Mouse (Mus musculus) common myeloid progenitor, adult 5-6 weeks (primary cell): ENCODE measurements around the gene Flna. TPM values are rescaled to one million over a fixed set of nuclear protein-coding genes. Genes with fewer than 3 reads are reported as not detected.
"Not testable (repeated sequence)": the region's sequence is repeated elsewhere in the genome, so short reads cannot be mapped to it uniquely, and the experiment has no call there.

Experiments used
- ATAC-seq: replicated peaks from 2 replicates; pipeline ENCODE4 v1.8.0; 2016; ENCODE audit warnings: low read depth, mild to moderate bottlenecking, moderate TSS enrichment, inconsistent platforms; ENCODE audit not compliant: poor library complexity, severe bottlenecking
- total RNA-seq: library from RNA; stranded (forward); fragments of 200-1000, 187-1606 nt; gene quantifications from 2 replicates; pipeline ENCODE4 v1.2.3, GENCODE M21; 2017

Flna gene
- total RNA-seq, 1 experiment from 2014 or later = 472 TPM

- no peak for ATAC-seq
Measured at GRCm38 (mm10) chrX:74248651-74249050, 969 bp downstream of the Flna start.

GRCm38 (mm10) chrX:74246693-74247092, 2.9 kb downstream of the Flna start:
- ATAC-seq = no peak

GRCm38 (mm10) chrX:74246213-74246681, 3.4 kb downstream of the Flna start:
- ATAC-seq = peak; percentile 63

- peak; percentile 35 for ATAC-seq
Measured at GRCm38 (mm10) chrX:74245687-74246086, 3.9 kb downstream of the Flna start.

GRCm38 (mm10) chrX:74245107-74245506, 4.5 kb downstream of the Flna start:
- ATAC-seq = no peak

GRCm38 (mm10) chrX:74244614-74245083, 5.0 kb downstream of the Flna start:
- ATAC-seq = peak; percentile 26

GRCm38 (mm10) chrX:74243807-74244206, 5.8 kb downstream of the Flna start:
- ATAC-seq = peak; percentile 63

- ATAC-seq = no peak; the same call in 1 of the 2 replicates
Measured at GRCm38 (mm10) chrX:74243396-74243795, 6.2 kb downstream of the Flna start.

GRCm38 (mm10) chrX:74240332-74240731, 9.3 kb downstream of the Flna start:
- no peak for ATAC-seq

- no peak for ATAC-seq
Measured at GRCm38 (mm10) chrX:74233196-74233595, 16.4 kb downstream of the Flna start.

GRCm38 (mm10) chrX:74230038-74230437, 19.6 kb downstream of the Flna start:
- no peak for ATAC-seq

GRCm38 (mm10) chrX:74220099-74220498, 29.5 kb downstream of the Flna start:
- ATAC-seq = not testable (repeated sequence)

- ATAC-seq = no peak
Measured at GRCm38 (mm10) chrX:74219449-74219848, 30.2 kb downstream of the Flna start.

GRCm38 (mm10) chrX:74218496-74218895, 31.1 kb downstream of the Flna start:
- no peak for ATAC-seq

GRCm38 (mm10) chrX:74203556-74203955, 46.1 kb downstream of the Flna start:
- ATAC-seq = no peak

- ATAC-seq = no peak
Measured at GRCm38 (mm10) chrX:74176959-74177358, 72.7 kb downstream of the Flna start, which contains the start of gene Tktl1. TSS of gene Tktl1 (plus strand) at chrX:74177259.

Other genes with a start within 250 kb of the Flna start
- 42.8 and 54.9 TPM in 2 replicates for gene Irak1, start 225.9 kb downstream of the Flna start, total RNA-seq
- not detected in 2 replicates for gene Opn1mw, start 122.4 kb downstream of the Flna start, total RNA-seq
- 16.9 and 26.2 TPM in 2 replicates for gene Mecp2, start 114.5 kb downstream of the Flna start, total RNA-seq
- gene Tex28, start 82.0 kb downstream of the Flna start, total RNA-seq = not detected in 2 replicates
- gene Tktl1, start 72.6 kb downstream of the Flna start, total RNA-seq = not detected in 2 replicates
- 90.2 and 104 TPM in 2 replicates for gene Emd, start 4.9 kb upstream of the Flna start, total RNA-seq
- gene Rpl10, start 21.0 kb upstream of the Flna start, total RNA-seq = 1,474 and 1,557 TPM in 2 replicates
- 26.1 and 34.3 TPM in 2 replicates for gene Taz, start 32.1 kb upstream of the Flna start, total RNA-seq
- 9.8 and 26.6 TPM in 2 replicates for gene Dnase1l1, start 32.5 kb upstream of the Flna start, total RNA-seq
- gene Atp6ap1, start 47.3 kb upstream of the Flna start, total RNA-seq = 81.6 and 153 TPM in 2 replicates
- gene Gdi1, start 55.2 kb upstream of the Flna start, total RNA-seq = 29.7 and 35.3 TPM in 2 replicates
- gene Fam50a, start 63.2 kb upstream of the Flna start, total RNA-seq = 41.7 and 54.4 TPM in 2 replicates
- gene Plxna3, start 79.2 kb upstream of the Flna start, total RNA-seq = 0.92 and 1.2 TPM in 2 replicates
- 22.4 and 30.6 TPM in 2 replicates for gene Lage3, start 103.8 kb upstream of the Flna start, total RNA-seq
- gene Ubl4a, start 123.4 kb upstream of the Flna start, total RNA-seq = 15.4 and 17.2 TPM in 2 replicates
- 9.0 and 17.0 TPM in 2 replicates for gene Slc10a3, start 123.5 kb upstream of the Flna start, total RNA-seq
- gene Fam3a, start 143.5 kb upstream of the Flna start, total RNA-seq = 12.0 and 12.7 TPM in 2 replicates
- 28.0 and 61.3 TPM in 2 replicates for gene Ikbkg, start 143.5 kb upstream of the Flna start, total RNA-seq
- 51.4 and 63.2 TPM in 2 replicates for gene G6pdx, start 179.4 kb upstream of the Flna start, total RNA-seq
- not detected in 2 replicates for gene Gm6880, start 231.6 kb upstream of the Flna start, total RNA-seq